In the genomic region with DNA sequence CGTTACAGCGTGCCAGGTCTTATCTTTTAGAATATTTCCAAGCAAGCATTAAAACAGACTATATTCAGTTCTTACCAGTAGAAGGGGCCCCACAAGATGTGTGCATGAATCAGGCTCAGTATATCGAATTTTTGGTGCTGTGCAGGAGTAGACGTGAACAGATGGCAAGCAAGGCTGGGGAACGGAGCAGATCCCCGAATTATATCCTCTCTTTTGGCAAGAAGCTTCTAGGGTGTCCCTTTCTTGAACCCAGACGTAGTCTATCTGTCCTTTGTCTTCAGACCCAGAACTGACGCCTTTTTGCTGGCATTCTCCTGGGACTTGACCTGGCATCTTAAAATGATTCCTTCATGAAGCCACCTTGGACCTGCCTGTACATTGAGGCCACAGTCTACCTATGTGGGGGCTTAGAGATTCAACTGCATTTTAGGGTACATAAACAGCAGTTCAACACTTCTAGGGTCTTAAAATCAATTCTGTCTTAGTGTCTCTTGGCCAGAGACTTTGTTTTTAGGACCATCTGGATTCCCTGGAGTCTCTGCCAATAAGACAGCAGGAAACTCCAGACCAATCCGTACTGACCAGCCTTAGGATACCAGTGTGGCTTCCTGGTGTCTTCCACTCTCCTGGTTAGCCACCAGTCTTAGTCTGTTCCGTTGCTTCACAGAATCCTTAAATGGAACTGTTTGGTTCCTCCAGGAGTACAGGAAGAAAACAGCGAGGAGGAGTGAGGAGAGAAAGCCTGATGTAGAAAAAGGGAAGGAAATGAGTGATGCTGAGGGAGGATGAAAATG, we compare ENCODE assay signal across 28 mouse cellular contexts. TPM values are rescaled to one million over a fixed set of nuclear protein-coding genes. Genes with fewer than 3 reads are reported as not detected.
DNase-seq lines count a peak whose midpoint lies in the region; ATAC-seq and TF ChIP-seq lines count a peak whose summit lies in the region.
"Had no signal": no experiment of that assay in that cellular context is flagged by ENCODE, and none has a peak within 500 bp of the region (broad histone marks: within the 10 kb centered on the region; RNA-seq: fewer than 3 reads in every experiment).

No protein-coding gene starts in this region.

- no peaks in the 10 kb centered on the region for H3K79me2 ChIP-seq in myocyte (ENCODE audit: control insufficient read depth, insufficient read depth)

- DNase-seq in cerebellum, adult 11 months, result no peak
- DNase-seq in left cerebral cortex, postnatal 4 days, result peak; percentile 11
- DNase-seq in left cerebral cortex, adult 8-10 months (ENCODE audit: low spot score in 2 of 2), result no peak
- DNase-seq in cerebellum, adult 9-10 months, result peak; percentile 70
- DNase-seq in thymus, postnatal 14 days, result no peak
- no peak for DNase-seq in lung, postnatal 36 days
- DNase-seq: gastrocnemius, postnatal 10 days; kidney, adult 2 months; kidney, postnatal 36 days; lung, embryonic 14.5 days; lung, postnatal 14 days; thymus, adult 2 months; thymus, postnatal 4 days had no signal

- no peak for TF ChIP-seq POLR2A in myocyte (IDR thresholded peaks at IDR 0.05; ENCODE audit: insufficient read length, low read depth)

- ATAC-seq in cerebellum, adult (ENCODE audit: insufficient number of reproducible peaks, low FRiP score, low TSS enrichment), result peak; percentile 61; the same call in 1 of the 2 replicates
- ATAC-seq: forebrain, embryonic 16.5 days; hindbrain, postnatal 0 days; intestine, embryonic 15.5 days; Patski had no signal

- no peak overlapping the region for H3K4me3 ChIP-seq in myocyte
- H3K4me3 ChIP-seq: erythroblast, embryonic 14.5 days; heart, embryonic 10.5 days; heart, embryonic 15.5 days; hindbrain, embryonic 12.5 days; intestine, embryonic 15.5 days; layer of hippocampus, adult 2 months; limb, embryonic 12.5 days; liver, embryonic 15.5 days; neural tube, embryonic 13.5 days had no signal

- H3K36me3 ChIP-seq in myocyte (ENCODE audit: control insufficient read depth, insufficient read depth), result no peaks in the 10 kb centered on the region
- H3K36me3 ChIP-seq: heart, embryonic 10.5 days; heart, embryonic 15.5 days; hindbrain, embryonic 12.5 days; intestine, embryonic 15.5 days; limb, embryonic 12.5 days; liver, embryonic 15.5 days; neural tube, embryonic 13.5 days had no signal

- no peak overlapping the region for H3ac ChIP-seq in myocyte (ENCODE audit: control insufficient read depth, insufficient read length)

- intact Hi-C loops in left cerebral cortex, postnatal 4 days (cut with DNase I), result no loop called here

- no peaks in the 10 kb centered on the region for H3K27me3 ChIP-seq in myocyte (ENCODE audit: control insufficient read depth, insufficient read depth, insufficient read length)
- H3K27me3 ChIP-seq: heart, embryonic 15.5 days; intestine, embryonic 15.5 days; limb, embryonic 12.5 days; liver, embryonic 15.5 days; neural tube, embryonic 13.5 days had no signal

- H3K4me2 ChIP-seq in myocyte (ENCODE audit: low read depth), result peak overlapping the region; percentile 7
- H3K4me2 ChIP-seq: heart, embryonic 15.5 days; hindbrain, embryonic 12.5 days; intestine, embryonic 15.5 days; limb, embryonic 12.5 days; liver, embryonic 15.5 days; lung, embryonic 14.5 days; neural tube, embryonic 13.5 days had no signal

TF ChIP-seq in myocyte, 11 proteins besides CTCF, POLR2A, EP300 and RAD21:
- TF ChIP-seq SRF (IDR thresholded peaks at IDR 0.05; ENCODE audit: control insufficient read depth, insufficient read length, low read depth) (no peak), TCF3 (IDR thresholded peaks at IDR 0.05; ENCODE audit: insufficient read length, low read depth) (no peak), CEBPB (IDR thresholded peaks at IDR 0.05; ENCODE audit: insufficient read depth, poor library complexity, severe bottlenecking) (no peak), TCF12 (IDR thresholded peaks at IDR 0.05; ENCODE audit: insufficient read depth, poor library complexity, severe bottlenecking) (no peak), MYOG (IDR thresholded peaks at IDR 0.05; ENCODE audit: control insufficient read depth in 1 of 3, insufficient read depth in 1 of 3, insufficient read length in 2 of 3, low read depth in 2 of 3) (no peak), REST (IDR thresholded peaks at IDR 0.05; ENCODE audit: insufficient read depth, insufficient read length) (no peak), USF1 (IDR thresholded peaks at IDR 0.05; ENCODE audit: low read depth) (no peak), E2F4 (IDR thresholded peaks at IDR 0.05; ENCODE audit: insufficient read depth) (no peak), MYOD1 (IDR thresholded peaks at IDR 0.05; ENCODE audit: control insufficient read depth in 1 of 3, insufficient read length in 2 of 3, low read depth in 2 of 3) (no peak), POLR2AphosphoS2 (IDR thresholded peaks at IDR 0.05; ENCODE audit: insufficient read length, low read depth) (no peak), MAX (IDR thresholded peaks at IDR 0.05; ENCODE audit: low read depth) (no peak)

RNA-seq across cellular contexts. Expression of a gene that starts 41.0 kb away (rescaled TPM):
- 10 to 100 TPM; 40.9 to 50.9 TPM for total RNA-seq in left cerebral cortex, postnatal 4 days (2021)
- 100 to 1,000 TPM; 180 to 223 (median 191) TPM for total RNA-seq in left cerebral cortex, adult 8-10 months (2022)
- 6.0 TPM for polyA plus RNA-seq in myocyte (2012; fragmentation: generic; extraction: Trizol)
- total RNA-seq: granulocyte monocyte progenitor cell, adult 5-6 weeks had no signal
- polyA plus RNA-seq: erythroblast, embryonic 14.5 days had no signal

RNA-seq across cellular contexts. Expression of a gene that starts 51.2 kb away (rescaled TPM):
- total RNA-seq in left cerebral cortex, postnatal 4 days (2021), result 10 to 100 TPM; 17.6 to 18.4 TPM
- 10 to 100 TPM; 18.8 to 21.2 (median 20.4) TPM for total RNA-seq in left cerebral cortex, adult 8-10 months (2022)
- 13.7 TPM for polyA plus RNA-seq in myocyte (2012; fragmentation: generic; extraction: Trizol)

RNA-seq across cellular contexts. Expression of a gene that starts 58.5 kb away (rescaled TPM):
- 10 to 100 TPM; 74.8 to 75.1 TPM for total RNA-seq in left cerebral cortex, postnatal 4 days (2021)
- total RNA-seq in left cerebral cortex, adult 8-10 months (2022), result 10 to 100 TPM; 54.9 to 78.5 (median 70.4) TPM
- polyA plus RNA-seq in myocyte (2012; fragmentation: generic; extraction: Trizol), result 3.4 TPM

Comparison
In these comparisons a context has a peak if more than half of its experiments do, and no peak if none do; other contexts are left out.
1. DNase-seq: peak in left cerebral cortex, postnatal 4 days (single experiment) and cerebellum, adult 9-10 months (single experiment); none in cerebellum, adult 11 months (single experiment), left cerebral cortex, adult 8-10 months (0 of 2), thymus, postnatal 14 days (single experiment) and lung, postnatal 36 days (single experiment).